Mouse (Mus musculus) testis, adult 2 months (tissue): ENCODE results near the gene Izumo1r.

ENCODE experiments used
- CTCF ChIP-seq: fragments of 200-500 bp; IDR thresholded peaks from 2 replicates; pipeline ENCODE4 v1.5.1; 2012; ENCODE audit warnings: low read depth, mild to moderate bottlenecking, inconsistent platforms, low read length, moderate library complexity; ENCODE audit not compliant: control insufficient read depth, insufficient read depth, insufficient replicate concordance
- POLR2A ChIP-seq: fragments of 200-500 bp; IDR thresholded peaks from 2 replicates; pipeline ENCODE4 v1.6.1; 2012; ENCODE audit warnings: low read depth, mild to moderate bottlenecking, inconsistent platforms, low read length, moderate library complexity; ENCODE audit not compliant: control insufficient read depth

GRCm38 (mm10) chr9:14868326-14868725, 35.4 kb downstream of the Izumo1r start:
- TF ChIP-seq CTCF (no peak), POLR2A (no peak)
